In genomic region chr5:24724270-24724634, GRCm38 (mm10) we compare ENCODE assay signal across 12 mouse cellular contexts. TPM values are rescaled to one million over a fixed set of nuclear protein-coding genes. Genes with fewer than 3 reads are reported as not detected.
A peak's percentile ranks its signal among the peaks of the same experiment; 100 is the strongest.
DNase-seq lines count a peak whose midpoint lies in the region; ATAC-seq and TF ChIP-seq lines count a peak whose summit lies in the region.
"Had no signal": no experiment of that assay in that cellular context is flagged by ENCODE, and none has a peak within 500 bp of the region (broad histone marks: within the 10 kb centered on the region; RNA-seq: fewer than 3 reads in every experiment).

No protein-coding gene starts in this region.

- DNase-seq in heart, embryonic 10.5 days (ENCODE audit: low spot score) = no peak
- DNase-seq in heart, adult 2 months = no peak
- no peak for DNase-seq in liver, adult 2 months (ENCODE audit: extremely low read depth, low read depth, low spot score)
- DNase-seq in liver = no peak
- DNase-seq in adrenal gland, adult 18-20 months (ENCODE audit: low spot score in 2 of 2) = no peak
- no peak for DNase-seq in spleen, postnatal 36 days (ENCODE audit: low spot score in 2 of 2)
- DNase-seq: B cell, adult 2 months; cerebellum, adult 8-10 months had no signal

- no peak for TF ChIP-seq CTCF in heart, adult 2 months (IDR thresholded peaks at IDR 0.05)
- no peak for TF ChIP-seq CTCF in liver, adult 2 months (IDR thresholded peaks at IDR 0.05; ENCODE audit: low read depth, low read length)

- H3K27ac ChIP-seq in heart, embryonic 10.5 days = peak overlapping the region; percentile 67
- no peak overlapping the region for H3K27ac ChIP-seq in heart, adult 2 months
- peak overlapping the region; percentile 35 for H3K27ac ChIP-seq in liver, adult 2 months (replicated peaks; ENCODE audit: insufficient read depth, low read depth, low read length)
- peak overlapping the region; percentile 84 for H3K27ac ChIP-seq in embryonic facial prominence, embryonic 15.5 days (replicated peaks)
- 0 out of 2 replicates have a peak overlapping the region, but pooled peaks have one; percentile 14 for H3K27ac ChIP-seq in liver, embryonic 12.5 days
- H3K27ac ChIP-seq: layer of hippocampus, adult 2 months had no signal

- H3K9me3 ChIP-seq in heart, embryonic 10.5 days = no peaks in the 10 kb centered on the region
- H3K9me3 ChIP-seq in embryonic facial prominence, embryonic 15.5 days (replicated peaks) = no peaks in the 10 kb centered on the region
- no peaks in the 10 kb centered on the region for H3K9me3 ChIP-seq in liver, embryonic 12.5 days (replicated peaks)

- H3K4me3 ChIP-seq in heart, embryonic 10.5 days = no peak overlapping the region
- no peak overlapping the region for H3K4me3 ChIP-seq in heart, adult 2 months
- H3K4me3 ChIP-seq in liver, adult 2 months (ENCODE audit: insufficient read depth, low read depth, low read length) = no peak overlapping the region
- H3K4me3 ChIP-seq in embryonic facial prominence, embryonic 15.5 days (replicated peaks) = no peak overlapping the region
- no peak overlapping the region for H3K4me3 ChIP-seq in liver, embryonic 12.5 days
- H3K4me3 ChIP-seq: layer of hippocampus, adult 2 months had no signal

- H3K36me3 ChIP-seq in heart, embryonic 10.5 days = peaks cover 20% of the 10 kb centered on the region
- no peaks in the 10 kb centered on the region for H3K36me3 ChIP-seq in heart, adult 2 months (ENCODE audit: control insufficient read depth, insufficient read depth, low read length)
- no peaks in the 10 kb centered on the region for H3K36me3 ChIP-seq in liver, adult 2 months (ENCODE audit: control insufficient read depth, insufficient read depth, low read length)
- peaks cover 18% of the 10 kb centered on the region for H3K36me3 ChIP-seq in embryonic facial prominence, embryonic 15.5 days
- H3K36me3 ChIP-seq in liver, embryonic 12.5 days = no peaks in the 10 kb centered on the region

- TF ChIP-seq EP300 in heart, adult 2 months (IDR thresholded peaks at IDR 0.05; ENCODE audit: insufficient read depth, low read depth, low read length) = no peak

- H3K79me2 ChIP-seq in heart, adult 2 months (replicated peaks; ENCODE audit: control insufficient read depth, insufficient read depth, low read length) = no peaks in the 10 kb centered on the region
- H3K79me2 ChIP-seq in liver, adult 2 months (ENCODE audit: control insufficient read depth, insufficient read depth, low read length) = no peaks in the 10 kb centered on the region

- no peak overlapping the region for H3K9ac ChIP-seq in heart, adult 2 months (ENCODE audit: low read depth, low read length)
- no peak overlapping the region for H3K9ac ChIP-seq in liver, adult 2 months (ENCODE audit: low read depth, low read length)
- H3K9ac ChIP-seq in embryonic facial prominence, embryonic 15.5 days = no peak overlapping the region
- no peak overlapping the region for H3K9ac ChIP-seq in liver, embryonic 12.5 days

- WGBS in heart, embryonic 10.5 days = 78% methylated on average over 5 of the region's 5 CpGs
- 77% methylated on average over 5 of the region's 5 CpGs for WGBS in heart, adult 2 months
- WGBS in liver, adult 2 months = 78% methylated on average over 5 of the region's 5 CpGs
- 52% methylated on average over 5 of the region's 5 CpGs for WGBS in embryonic facial prominence, embryonic 15.5 days
- WGBS in liver, embryonic 12.5 days (ENCODE audit: insufficient replicate concordance) = 64% methylated on average over 5 of the region's 5 CpGs

- peaks cover 28% of the 10 kb centered on the region for H3K4me1 ChIP-seq in heart, embryonic 10.5 days
- no peaks in the 10 kb centered on the region; the same call in none of the 2 replicates for H3K4me1 ChIP-seq in heart, adult 2 months (ENCODE audit: control insufficient read depth, insufficient read depth, low read length)
- H3K4me1 ChIP-seq in liver, adult 2 months (ENCODE audit: control insufficient read depth, insufficient read depth, low read length) = no peaks in the 10 kb centered on the region
- peaks cover 42% of the 10 kb centered on the region for H3K4me1 ChIP-seq in embryonic facial prominence, embryonic 15.5 days
- peaks cover 9% of the 10 kb centered on the region for H3K4me1 ChIP-seq in liver, embryonic 12.5 days

- intact Hi-C loops in heart, adult 2 months (cut with DNase I) = no loop called here

- H3K4me2 ChIP-seq in embryonic facial prominence, embryonic 15.5 days (replicated peaks) = peak overlapping the region; percentile 22; the same call in 1 of the 2 replicates
- H3K4me2 ChIP-seq in liver, embryonic 12.5 days = no peak overlapping the region

- no peak for TF ChIP-seq POLR2A in heart, adult 2 months (IDR thresholded peaks at IDR 0.05; ENCODE audit: insufficient read depth, low read depth, low read length)
- TF ChIP-seq POLR2A in liver, adult 2 months (IDR thresholded peaks at IDR 0.05; ENCODE audit: extremely low read depth, insufficient read depth, low read length) = no peak

- no peak for ATAC-seq in embryonic facial prominence, embryonic 15.5 days (ENCODE audit: insufficient number of reproducible peaks, low FRiP score, low TSS enrichment, low read depth)
- ATAC-seq in liver, embryonic 12.5 days = no peak

- H3K27me3 ChIP-seq in heart, embryonic 10.5 days (ENCODE audit: insufficient read depth, poor library complexity, severe bottlenecking) = peaks cover 2% of the 10 kb centered on the region; the same call in 1 of the 2 replicates
- no peaks in the 10 kb centered on the region; the same call in 1 of the 2 replicates for H3K27me3 ChIP-seq in heart, adult 2 months (ENCODE audit: control insufficient read depth, insufficient read depth, low read length)
- H3K27me3 ChIP-seq in liver, adult 2 months (ENCODE audit: control insufficient read depth, insufficient read depth, low read length) = no peaks in the 10 kb centered on the region
- no peaks in the 10 kb centered on the region for H3K27me3 ChIP-seq in embryonic facial prominence, embryonic 15.5 days
- H3K27me3 ChIP-seq in liver, embryonic 12.5 days (replicated peaks) = peaks cover 16% of the 10 kb centered on the region

RNA-seq across cellular contexts. Expression of gene Wdr86, which starts 6.3 kb away (rescaled TPM):
- 14.0 and 29.3 TPM in 2 replicates for polyA plus RNA-seq in heart, embryonic 10.5 days (2016; fragmentation: Nextera tagmentation; extraction: Ambion mirVana)
- 1 to 10 TPM in 1 of 2 experiments, under 1 TPM in 1; 0.43 to 1.0 TPM for total RNA-seq in heart, adult 2 months (2021)
- 0.73 and 1.4 TPM in 2 replicates for polyA plus RNA-seq in heart, adult 2 months (2012; rRNA removed)
- total RNA-seq in liver, adult 2 months (2014; rRNA removed) = 0.27 and 0.28 TPM in 2 replicates
- polyA plus RNA-seq in liver, adult 2 months (2012; rRNA removed) = 0.26 and 1.0 TPM in 2 replicates
- polyA plus RNA-seq in embryonic facial prominence, embryonic 15.5 days (2015; fragmentation: Nextera tagmentation; extraction: Ambion mirVana) = 31.3 and 35.9 TPM in 2 replicates
- polyA plus RNA-seq in liver, embryonic 12.5 days (2016; fragmentation: Nextera tagmentation; extraction: Ambion mirVana) = 3.5 and 3.9 TPM in 2 replicates
- 1 to 10 TPM in 1 of 2 experiments, under 1 TPM in 1; 0.42 to 1.1 TPM for total RNA-seq in adrenal gland, adult 18-20 months (2021)

RNA-seq across cellular contexts. Expression of gene Crygn, which starts 33.6 kb away (rescaled TPM):
- polyA plus RNA-seq in heart, embryonic 10.5 days (2016; fragmentation: Nextera tagmentation; extraction: Ambion mirVana) = 2.7 and 4.1 TPM in 2 replicates
- total RNA-seq in heart, adult 2 months (2021) = not detected
- polyA plus RNA-seq in heart, adult 2 months (2012; rRNA removed) = not detected in 2 replicates
- total RNA-seq in liver, adult 2 months (2014; rRNA removed) = 1.0 and 1.4 TPM in 2 replicates
- 1.0 and 1.9 TPM in 2 replicates for polyA plus RNA-seq in liver, adult 2 months (2012; rRNA removed)
- polyA plus RNA-seq in embryonic facial prominence, embryonic 15.5 days (2015; fragmentation: Nextera tagmentation; extraction: Ambion mirVana) = 2.6 and 2.8 TPM in 2 replicates
- polyA plus RNA-seq in liver, embryonic 12.5 days (2016; fragmentation: Nextera tagmentation; extraction: Ambion mirVana) = 0.71 TPM in 1 of 2 replicates, not detected in the other
- total RNA-seq in adrenal gland, adult 18-20 months (2021) = 1 to 10 TPM in 1 of 2 experiments, not detected in 1; 2.3 TPM
- total RNA-seq: gastrocnemius, postnatal 4 days; layer of hippocampus, adult 2 months had no signal

RNA-seq across cellular contexts. Expression of gene Nub1, which starts 38.9 kb away (rescaled TPM):
- polyA plus RNA-seq in heart, embryonic 10.5 days (2016; fragmentation: Nextera tagmentation; extraction: Ambion mirVana) = 27.1 and 27.4 TPM in 2 replicates
- total RNA-seq in heart, adult 2 months (2021) = 10 to 100 TPM; 32.2 to 39.9 TPM
- polyA plus RNA-seq in heart, adult 2 months (2012; rRNA removed) = 26.3 and 32.8 TPM in 2 replicates
- total RNA-seq in liver, adult 2 months (2014; rRNA removed) = 14.4 and 19.6 TPM in 2 replicates
- polyA plus RNA-seq in liver, adult 2 months (2012; rRNA removed) = 19.9 and 20.2 TPM in 2 replicates
- 31.5 and 34.4 TPM in 2 replicates for polyA plus RNA-seq in embryonic facial prominence, embryonic 15.5 days (2015; fragmentation: Nextera tagmentation; extraction: Ambion mirVana)
- 16.9 and 17.5 TPM in 2 replicates for polyA plus RNA-seq in liver, embryonic 12.5 days (2016; fragmentation: Nextera tagmentation; extraction: Ambion mirVana)
- 10 to 100 TPM; 50.1 to 62.0 TPM for total RNA-seq in adrenal gland, adult 18-20 months (2021)
